12 mouse cellular contexts compared by ENCODE assay signal in genomic region chr8:121424600-121424999, GRCm38 (mm10).
DNase-seq lines count a peak whose midpoint lies in the region; ATAC-seq lines count a peak whose summit lies in the region.
"Had no signal": no experiment of that assay in that cellular context is flagged by ENCODE, and none has a peak within 500 bp of the region (broad histone marks: within the 10 kb centered on the region; RNA-seq: fewer than 3 reads in every experiment).

No protein-coding gene starts in this region.

- H3K27ac ChIP-seq in kidney, embryonic 16.5 days (ENCODE audit: low read length): no peak overlapping the region
- H3K27ac ChIP-seq: hindbrain, embryonic 12.5 days; lung, embryonic 15.5 days had no signal

- no peak overlapping the region for H3K9ac ChIP-seq in kidney, embryonic 16.5 days (replicated peaks; ENCODE audit: low read length)
- H3K9ac ChIP-seq: hindbrain, embryonic 12.5 days; lung, embryonic 15.5 days had no signal

- no peak overlapping the region for H3K4me3 ChIP-seq in kidney, embryonic 16.5 days (ENCODE audit: low read length)
- H3K4me3 ChIP-seq: hindbrain, embryonic 12.5 days; lung, embryonic 15.5 days; myocyte had no signal

- H3K4me1 ChIP-seq in kidney, embryonic 16.5 days (ENCODE audit: insufficient read depth, low read length): no peaks in the 10 kb centered on the region
- H3K4me1 ChIP-seq: hindbrain, embryonic 12.5 days had no signal

- WGBS in kidney, embryonic 16.5 days: 85% methylated on average over 14 of the region's 14 CpGs

- H3K4me2 ChIP-seq in kidney, embryonic 16.5 days (replicated peaks; ENCODE audit: low read depth, low read length): no peak overlapping the region
- H3K4me2 ChIP-seq: hindbrain, embryonic 12.5 days; lung, embryonic 15.5 days had no signal

- ATAC-seq in CD4-positive, CD25-positive, alpha-beta regulatory T cell, adult 4 months: no peak
- no peak for ATAC-seq in kidney, embryonic 16.5 days (ENCODE audit: low FRiP score, low TSS enrichment)

- H3K9me3 ChIP-seq in kidney, embryonic 16.5 days (ENCODE audit: low read length): peaks cover 3% of the 10 kb centered on the region; the same call in 1 of the 2 replicates
- H3K9me3 ChIP-seq: hindbrain, embryonic 12.5 days; lung, embryonic 15.5 days had no signal

- no peaks in the 10 kb centered on the region for H3K27me3 ChIP-seq in kidney, embryonic 16.5 days (ENCODE audit: insufficient read depth, low read length)
- H3K27me3 ChIP-seq: hindbrain, embryonic 12.5 days; lung, embryonic 15.5 days had no signal

- DNase-seq in CD4-positive, CD25-positive, alpha-beta regulatory T cell, adult 2 months (ENCODE audit: low read depth, low spot score): peak; percentile 20
- peak; percentile 63 for DNase-seq in kidney, postnatal 10 days
- DNase-seq in thymus, postnatal 14 days: peak; percentile 13
- DNase-seq in thymus, postnatal 0 days (ENCODE audit: low spot score): no peak
- no peak for DNase-seq in right cerebral cortex, adult 18-20 months
- DNase-seq in Muller cell, postnatal 12 days (ENCODE audit: inconsistent ontology term): no peak
- DNase-seq: right cerebral cortex, postnatal 4 days had no signal

- H3K36me3 ChIP-seq in kidney, embryonic 16.5 days (ENCODE audit: insufficient read depth, low read length): no peaks in the 10 kb centered on the region
- H3K36me3 ChIP-seq: hindbrain, embryonic 12.5 days; lung, embryonic 15.5 days had no signal

Comparison
In these comparisons a context has a peak if more than half of its experiments do, and no peak if none do; other contexts are left out.
1. DNase-seq: peak in CD4-positive, CD25-positive, alpha-beta regulatory T cell, adult 2 months (single experiment), kidney, postnatal 10 days (single experiment) and thymus, postnatal 14 days (single experiment); none in thymus, postnatal 0 days (single experiment), right cerebral cortex, adult 18-20 months (single experiment) and Muller cell, postnatal 12 days (single experiment).